Mouse (Mus musculus): Measurements from ENCODE around the gene Zranb2. TPM values are rescaled to one million over a fixed set of nuclear protein-coding genes. Genes with fewer than 3 reads are reported as not detected.

The Zranb2 gene
- 0.97 and 1.3 TPM in 2 replicates for polyA plus RNA-seq (2012; rRNA removed; ENCODE audit: low replicate concordance)

GRCm38 (mm10) chr3:157533964-157534785 lies at the start of gene Zranb2:
Gene Zranb2, plus strand, starts transcription at chr3:157534160.

GRCm38 (mm10) chr3:157566725-157567565 lies 33.0 kb downstream of the Zranb2 start, which contains the start of gene Ptger3:
Gene Ptger3, plus strand, starts transcription at chr3:157566892.

Other genes with a start within 250 kb of the Zranb2 start
- gene Ptger3, start 32.7 kb downstream of the Zranb2 start, polyA plus RNA-seq (2012; rRNA removed; ENCODE audit: low replicate concordance) = 4.3 and 4.4 TPM in 2 replicates